Mouse (Mus musculus): Measurements from ENCODE around the gene Card9. TPM values are rescaled to one million over a fixed set of nuclear protein-coding genes. Genes with fewer than 3 reads are reported as not detected.

Gene Card9
- polyA plus RNA-seq, 1 experiment from 2014 or later: 9.9 TPM

GRCm38 (mm10) chr2:26314281-26315071 is 46.2 kb downstream of the Card9 start:
- Histone ChIP-seq H3K9ac (replicated peaks; ENCODE audit: low read depth) (no peak overlapping the region; the same call in 1 of the 2 replicates), H3K4me3 (ENCODE audit: low read depth, low read length) (peak overlapping the region; percentile 78; the same call in 1 of the 2 replicates), H3K4me2 (replicated peaks; ENCODE audit: low read depth, low read length) (peak overlapping the region; percentile 81), H3K9me3 (ENCODE audit: low read length) (no peaks in the 10 kb centered on the region), H3K27ac (ENCODE audit: low read length) (peak overlapping the region; percentile 92), H3K4me1 (ENCODE audit: insufficient read depth, low read depth, low read length) (peaks cover 21% of the 10 kb centered on the region), H3K36me3 (ENCODE audit: insufficient read depth, low read length) (no peaks in the 10 kb centered on the region), H3K27me3 (replicated peaks; ENCODE audit: insufficient read depth, low read length) (no peaks in the 10 kb centered on the region)
- ATAC-seq: peak; percentile 69
- peak; percentile 67 for TF ChIP-seq EP300 (IDR thresholded peaks at IDR 0.05)
- no peak for TF ChIP-seq CTCF (IDR thresholded peaks at IDR 0.05)
- peak; percentile 94 for DNase-seq (ENCODE audit: low spot score)
- 34% methylated on average over 13 of the region's 13 CpGs for WGBS

- TF ChIP-seq EP300 (IDR thresholded peaks at IDR 0.05): no peak
- TF ChIP-seq CTCF (IDR thresholded peaks at IDR 0.05): no peak
- WGBS: 86% methylated on average over 1 of the region's 1 CpGs
These were observed 47.3 kb downstream of the Card9 start for GRCm38 (mm10) chr2:26313394-26313793.

GRCm38 (mm10) chr2:26312812-26313211 is 47.9 kb downstream of the Card9 start:
- no peaks in the 10 kb centered on the region for H3K27me3 ChIP-seq (replicated peaks; ENCODE audit: insufficient read depth, low read length)
- no peak overlapping the region for H3K4me2 ChIP-seq (replicated peaks; ENCODE audit: low read depth, low read length)
- no peak overlapping the region for H3K4me3 ChIP-seq (ENCODE audit: low read depth, low read length)
- DNase-seq (ENCODE audit: low spot score) (peak; percentile 34), ATAC-seq (no peak)
- no peak overlapping the region for H3K9ac ChIP-seq (replicated peaks; ENCODE audit: low read depth)
- H3K4me1 ChIP-seq (ENCODE audit: insufficient read depth, low read depth, low read length): peaks cover 24% of the 10 kb centered on the region
- H3K27ac ChIP-seq (ENCODE audit: low read length): no peak overlapping the region
- WGBS: 47% methylated on average over 2 of the region's 2 CpGs
- no peaks in the 10 kb centered on the region for H3K9me3 ChIP-seq (ENCODE audit: low read length)
- no peak for TF ChIP-seq EP300 (IDR thresholded peaks at IDR 0.05)
- peak; percentile 66 for TF ChIP-seq CTCF (IDR thresholded peaks at IDR 0.05)
- H3K36me3 ChIP-seq (ENCODE audit: insufficient read depth, low read length): no peaks in the 10 kb centered on the region

More at GRCm38 (mm10) chr2:26313394-26313793, 47.3 kb downstream of the Card9 start:
- Histone ChIP-seq H3K27me3 (replicated peaks; ENCODE audit: insufficient read depth, low read length) (no peaks in the 10 kb centered on the region), H3K4me1 (ENCODE audit: insufficient read depth, low read depth, low read length) (peaks cover 24% of the 10 kb centered on the region), H3K27ac (ENCODE audit: low read length) (peak overlapping the region; percentile 92), H3K9me3 (ENCODE audit: low read length) (no peaks in the 10 kb centered on the region), H3K4me3 (ENCODE audit: low read depth, low read length) (no peak overlapping the region), H3K4me2 (replicated peaks; ENCODE audit: low read depth, low read length) (no peak overlapping the region), H3K9ac (replicated peaks; ENCODE audit: low read depth) (no peak overlapping the region), H3K36me3 (ENCODE audit: insufficient read depth, low read length) (no peaks in the 10 kb centered on the region)
- DNase-seq (ENCODE audit: low spot score) (no peak), ATAC-seq (no peak)

- DNase-seq (ENCODE audit: low spot score): no peak
- H3K9me3 ChIP-seq (ENCODE audit: low read length): no peaks in the 10 kb centered on the region
- TF ChIP-seq EP300 (IDR thresholded peaks at IDR 0.05) (no peak), CTCF (IDR thresholded peaks at IDR 0.05) (no peak)
- H3K4me2 ChIP-seq (replicated peaks; ENCODE audit: low read depth, low read length): no peak overlapping the region
- 55% methylated on average over 5 of the region's 5 CpGs for whole genome bisulfite sequencing
- no peaks in the 10 kb centered on the region for H3K27me3 ChIP-seq (replicated peaks; ENCODE audit: insufficient read depth, low read length)
- H3K4me1 ChIP-seq (ENCODE audit: insufficient read depth, low read depth, low read length): peaks cover 18% of the 10 kb centered on the region; the same call in 1 of the 2 replicates
- H3K27ac ChIP-seq (ENCODE audit: low read length): no peak overlapping the region
- ATAC-seq: no peak
- H3K4me3 ChIP-seq (ENCODE audit: low read depth, low read length): no peak overlapping the region
- H3K36me3 ChIP-seq (ENCODE audit: insufficient read depth, low read length): no peaks in the 10 kb centered on the region
- no peak overlapping the region for H3K9ac ChIP-seq (replicated peaks; ENCODE audit: low read depth)
These were observed 48.8 kb downstream of the Card9 start for GRCm38 (mm10) chr2:26311936-26312335.

GRCm38 (mm10) chr2:26309739-26310138 is 51.0 kb downstream of the Card9 start:
- H3K36me3 ChIP-seq (ENCODE audit: insufficient read depth, low read length): no peaks in the 10 kb centered on the region
- peak; percentile 93 for DNase-seq (ENCODE audit: low spot score)
- H3K9ac ChIP-seq (replicated peaks; ENCODE audit: low read depth): no peak overlapping the region
- peaks cover 8% of the 10 kb centered on the region; the same call in 1 of the 2 replicates for H3K4me1 ChIP-seq (ENCODE audit: insufficient read depth, low read depth, low read length)
- no peak overlapping the region for H3K4me3 ChIP-seq (ENCODE audit: low read depth, low read length)
- peak; percentile 80 for ATAC-seq
- peak overlapping the region; percentile 78 for H3K27ac ChIP-seq (ENCODE audit: low read length)
- no peak overlapping the region for H3K4me2 ChIP-seq (replicated peaks; ENCODE audit: low read depth, low read length)
- WGBS: 15% methylated on average over 10 of the region's 10 CpGs
- H3K27me3 ChIP-seq (replicated peaks; ENCODE audit: insufficient read depth, low read length): no peaks in the 10 kb centered on the region
- TF ChIP-seq CTCF (IDR thresholded peaks at IDR 0.05) (no peak), EP300 (IDR thresholded peaks at IDR 0.05) (peak; percentile 55)
- H3K9me3 ChIP-seq (ENCODE audit: low read length): no peaks in the 10 kb centered on the region

- Histone ChIP-seq H3K9me3 (ENCODE audit: low read length) (no peaks in the 10 kb centered on the region), H3K4me2 (replicated peaks; ENCODE audit: low read depth, low read length) (no peak overlapping the region), H3K36me3 (ENCODE audit: insufficient read depth, low read length) (no peaks in the 10 kb centered on the region), H3K4me1 (ENCODE audit: insufficient read depth, low read depth, low read length) (peaks cover 3% of the 10 kb centered on the region; the same call in 1 of the 2 replicates), H3K4me3 (ENCODE audit: low read depth, low read length) (no peak overlapping the region), H3K27ac (ENCODE audit: low read length) (no peak overlapping the region), H3K9ac (replicated peaks; ENCODE audit: low read depth) (no peak overlapping the region), H3K27me3 (replicated peaks; ENCODE audit: insufficient read depth, low read length) (no peaks in the 10 kb centered on the region)
- 78% methylated on average over 3 of the region's 3 CpGs for WGBS
- DNase-seq (ENCODE audit: low spot score) (no peak), ATAC-seq (no peak)
- TF ChIP-seq CTCF (IDR thresholded peaks at IDR 0.05) (no peak), EP300 (IDR thresholded peaks at IDR 0.05) (no peak)
These were observed 54.0 kb downstream of the Card9 start for GRCm38 (mm10) chr2:26306702-26307101.

Data from lung, postnatal 0 days (tissue).